Mouse (Mus musculus): ENCODE results near the gene Nsf. TPM values are rescaled to one million over a fixed set of nuclear protein-coding genes. Genes with fewer than 3 reads are reported as not detected.

Nsf gene
- polyA plus RNA-seq, 1 experiment from 2014 or later: 30.6 TPM

DNA sequence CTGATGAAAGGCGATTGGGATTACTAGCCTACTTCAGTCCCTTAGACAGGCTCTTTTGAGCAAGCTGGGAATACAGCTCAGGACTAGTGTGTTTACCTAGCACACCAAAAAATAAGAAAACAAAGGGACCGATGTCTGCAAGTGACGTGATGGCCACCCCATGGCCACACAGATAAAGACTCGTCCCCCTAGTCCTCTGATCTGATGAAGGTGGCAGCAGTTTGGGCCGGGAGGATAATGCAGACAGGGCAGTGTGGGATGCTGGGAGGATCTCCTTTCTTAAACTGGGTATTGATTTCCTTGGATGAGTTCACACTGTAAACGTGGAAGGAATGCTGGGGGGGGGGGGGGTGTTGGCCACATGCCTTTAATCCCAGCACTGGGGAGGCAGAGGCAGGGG is 13.0 kb downstream of the Nsf start:
- Histone ChIP-seq H3K4me1 (replicated peaks; ENCODE audit: control insufficient read depth, insufficient read depth) (no peaks in the 10 kb centered on the region), H3K27ac (replicated peaks) (no peak overlapping the region), H3K4me3 (ENCODE audit: low read depth, low read length) (no peak overlapping the region), H3K36me3 (ENCODE audit: control insufficient read depth, insufficient read depth, low read length) (no peaks in the 10 kb centered on the region), H3K9me3 (ENCODE audit: control insufficient read depth, low read length) (no peaks in the 10 kb centered on the region), H3K27me3 (ENCODE audit: control insufficient read depth, insufficient read depth, low read length) (no peaks in the 10 kb centered on the region), H3K9ac (ENCODE audit: low read length) (no peak overlapping the region), H3K4me2 (replicated peaks; ENCODE audit: low read depth) (no peak overlapping the region)
- WGBS: 66% methylated on average over 6 of the region's 6 CpGs
- no peak for TF ChIP-seq CTCF (IDR thresholded peaks at IDR 0.05; ENCODE audit: low read depth)
- TF ChIP-seq EP300 (optimal IDR thresholded peaks at IDR 0.05): no peak
- ATAC-seq (ENCODE audit: low FRiP score, low TSS enrichment) (no peak), DNase-seq (ENCODE audit: low spot score) (no peak)

- Histone ChIP-seq H3K4me2 (replicated peaks; ENCODE audit: low read depth) (no peak overlapping the region), H3K9me3 (ENCODE audit: control insufficient read depth, low read length) (no peaks in the 10 kb centered on the region), H3K4me3 (ENCODE audit: low read depth, low read length) (no peak overlapping the region), H3K27ac (replicated peaks) (no peak overlapping the region), H3K4me1 (replicated peaks; ENCODE audit: control insufficient read depth, insufficient read depth) (no peaks in the 10 kb centered on the region), H3K36me3 (ENCODE audit: control insufficient read depth, insufficient read depth, low read length) (no peaks in the 10 kb centered on the region), H3K9ac (ENCODE audit: low read length) (no peak overlapping the region), H3K27me3 (ENCODE audit: control insufficient read depth, insufficient read depth, low read length) (no peaks in the 10 kb centered on the region)
- no peak for ATAC-seq (ENCODE audit: low FRiP score, low TSS enrichment)
- no peak for TF ChIP-seq CTCF (IDR thresholded peaks at IDR 0.05; ENCODE audit: low read depth)
- TF ChIP-seq EP300 (optimal IDR thresholded peaks at IDR 0.05): no peak
- WGBS: 82% methylated on average over 25 of the region's 25 CpGs
- DNase-seq (ENCODE audit: low spot score): no peak
Measured at GRCm38 (mm10) chr11:103937976-103938728, 15.7 kb downstream of the Nsf start.

DNA sequence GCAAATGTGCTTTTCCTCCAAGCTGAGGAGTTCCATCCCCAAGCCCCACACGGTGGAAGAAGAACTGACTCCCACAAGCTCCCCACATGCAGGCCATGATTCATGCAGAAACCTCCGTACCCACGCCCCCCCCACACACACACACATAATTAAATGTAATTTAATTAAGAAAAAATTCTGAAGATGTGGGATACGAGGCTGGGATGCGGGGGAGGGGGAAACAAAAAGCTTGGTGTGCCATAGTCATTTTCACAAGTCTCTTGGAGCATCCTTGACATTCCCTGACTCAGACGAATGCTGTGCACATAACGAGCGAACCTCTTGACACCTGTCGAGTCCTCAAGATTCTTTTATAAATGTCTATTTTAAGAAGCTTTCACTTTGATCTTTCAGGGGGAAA is 16.4 kb downstream of the Nsf start:
- H3K27me3 ChIP-seq (ENCODE audit: control insufficient read depth, insufficient read depth, low read length): no peaks in the 10 kb centered on the region
- H3K27ac ChIP-seq (replicated peaks): no peak overlapping the region
- H3K9me3 ChIP-seq (ENCODE audit: control insufficient read depth, low read length): no peaks in the 10 kb centered on the region
- H3K36me3 ChIP-seq (ENCODE audit: control insufficient read depth, insufficient read depth, low read length): no peaks in the 10 kb centered on the region
- WGBS: 88% methylated on average over 9 of the region's 9 CpGs
- no peak overlapping the region for H3K4me2 ChIP-seq (replicated peaks; ENCODE audit: low read depth)
- no peak overlapping the region for H3K4me3 ChIP-seq (ENCODE audit: low read depth, low read length)
- H3K9ac ChIP-seq (ENCODE audit: low read length): no peak overlapping the region
- TF ChIP-seq EP300 (optimal IDR thresholded peaks at IDR 0.05) (no peak), CTCF (IDR thresholded peaks at IDR 0.05; ENCODE audit: low read depth) (no peak)
- H3K4me1 ChIP-seq (replicated peaks; ENCODE audit: control insufficient read depth, insufficient read depth): no peaks in the 10 kb centered on the region
- DNase-seq (ENCODE audit: low spot score): no peak
- ATAC-seq (ENCODE audit: low FRiP score, low TSS enrichment): no peak

DNA sequence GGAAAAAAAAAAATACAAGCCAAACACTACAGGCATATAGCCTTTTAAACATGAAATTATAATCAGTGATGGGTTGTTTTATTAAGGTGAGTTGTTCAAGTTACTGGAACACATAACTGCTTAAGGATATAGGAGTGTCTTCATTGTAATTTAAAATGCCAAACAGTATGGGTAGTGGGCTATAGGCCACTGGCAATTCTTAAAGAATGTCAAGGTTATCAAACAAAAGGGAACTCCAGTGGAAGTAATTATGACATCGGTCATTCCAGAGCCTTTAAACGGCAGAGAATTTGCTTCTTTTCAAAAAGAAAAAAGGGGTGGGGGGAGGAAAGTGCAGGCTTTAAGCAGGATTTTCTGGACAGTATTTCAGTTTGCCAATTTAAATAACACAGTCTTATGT is 18.1 kb downstream of the Nsf start:
- DNase-seq (ENCODE audit: low spot score) (no peak), ATAC-seq (ENCODE audit: low FRiP score, low TSS enrichment) (no peak)
- Histone ChIP-seq H3K27ac (replicated peaks) (no peak overlapping the region), H3K9ac (ENCODE audit: low read length) (no peak overlapping the region), H3K4me1 (replicated peaks; ENCODE audit: control insufficient read depth, insufficient read depth) (no peaks in the 10 kb centered on the region), H3K9me3 (ENCODE audit: control insufficient read depth, low read length) (no peaks in the 10 kb centered on the region), H3K27me3 (ENCODE audit: control insufficient read depth, insufficient read depth, low read length) (no peaks in the 10 kb centered on the region), H3K36me3 (ENCODE audit: control insufficient read depth, insufficient read depth, low read length) (no peaks in the 10 kb centered on the region), H3K4me3 (ENCODE audit: low read depth, low read length) (no peak overlapping the region), H3K4me2 (replicated peaks; ENCODE audit: low read depth) (no peak overlapping the region)
- WGBS: 36% methylated on average over 2 of the region's 2 CpGs
- no peak for TF ChIP-seq EP300 (optimal IDR thresholded peaks at IDR 0.05)
- no peak for TF ChIP-seq CTCF (IDR thresholded peaks at IDR 0.05; ENCODE audit: low read depth)

- WGBS: 88% methylated on average over 6 of the region's 6 CpGs
- no peak for TF ChIP-seq EP300 (optimal IDR thresholded peaks at IDR 0.05)
- H3K4me2 ChIP-seq (replicated peaks; ENCODE audit: low read depth): no peak overlapping the region
Measured at GRCm38 (mm10) chr11:103933886-103934285, 20.0 kb downstream of the Nsf start.

DNA sequence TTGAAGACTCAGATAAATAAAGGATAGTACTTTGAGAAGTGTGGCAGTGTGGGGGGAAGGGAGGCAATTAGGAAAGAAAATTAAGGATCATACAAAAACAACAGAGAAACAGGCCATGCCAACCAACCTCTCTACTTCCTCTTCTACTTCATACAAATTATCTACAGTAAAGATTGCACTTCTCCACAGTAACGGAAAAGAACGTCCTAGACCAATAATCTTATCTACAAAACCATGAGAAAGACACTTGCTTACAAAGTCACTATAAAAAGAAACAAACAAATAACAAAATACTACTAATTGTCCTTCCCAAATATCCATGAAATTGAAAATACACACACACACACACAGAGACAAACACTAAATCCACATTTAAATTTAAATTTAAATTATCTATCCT is 29.9 kb downstream of the Nsf start:
- H3K36me3 ChIP-seq (ENCODE audit: control insufficient read depth, insufficient read depth, low read length): peaks cover 3% of the 10 kb centered on the region; the same call in 1 of the 2 replicates
- DNase-seq (ENCODE audit: low spot score): no peak
- WGBS: 84% methylated on average over 2 of the region's 2 CpGs

More at GRCm38 (mm10) chr11:103933886-103934285, 20.0 kb downstream of the Nsf start:
- Histone ChIP-seq H3K4me1 (replicated peaks; ENCODE audit: control insufficient read depth, insufficient read depth) (no peaks in the 10 kb centered on the region), H3K4me3 (ENCODE audit: low read depth, low read length) (no peak overlapping the region), H3K9ac (ENCODE audit: low read length) (no peak overlapping the region), H3K27me3 (ENCODE audit: control insufficient read depth, insufficient read depth, low read length) (no peaks in the 10 kb centered on the region), H3K36me3 (ENCODE audit: control insufficient read depth, insufficient read depth, low read length) (no peaks in the 10 kb centered on the region), H3K9me3 (ENCODE audit: control insufficient read depth, low read length) (no peaks in the 10 kb centered on the region), H3K27ac (replicated peaks) (no peak overlapping the region)
- DNase-seq (ENCODE audit: low spot score) (no peak), ATAC-seq (ENCODE audit: low FRiP score, low TSS enrichment) (no peak)

More for the DNA sequence above, 29.9 kb downstream of the Nsf start:
- no peaks in the 10 kb centered on the region for H3K27me3 ChIP-seq (ENCODE audit: control insufficient read depth, insufficient read depth, low read length)
- TF ChIP-seq EP300 (optimal IDR thresholded peaks at IDR 0.05): no peak
- no peak for TF ChIP-seq CTCF (IDR thresholded peaks at IDR 0.05; ENCODE audit: low read depth)
- H3K4me2 ChIP-seq (replicated peaks; ENCODE audit: low read depth): no peak overlapping the region
- no peak overlapping the region for H3K27ac ChIP-seq (replicated peaks)
- H3K9ac ChIP-seq (ENCODE audit: low read length): no peak overlapping the region
- no peak for ATAC-seq (ENCODE audit: low FRiP score, low TSS enrichment)
- H3K4me3 ChIP-seq (ENCODE audit: low read depth, low read length): no peak overlapping the region
- H3K9me3 ChIP-seq (ENCODE audit: control insufficient read depth, low read length): no peaks in the 10 kb centered on the region
- no peaks in the 10 kb centered on the region for H3K4me1 ChIP-seq (replicated peaks; ENCODE audit: control insufficient read depth, insufficient read depth)
